Mouse (Mus musculus) bone marrow, adult 2 months (tissue): ENCODE data around the gene Prdm16.

ENCODE experiments used
- CTCF ChIP-seq: fragments of 200-500 bp; IDR thresholded peaks from 2 replicates; pipeline ENCODE4 v1.5.1; 2011; ENCODE audit warnings: low read length, control low read depth; ENCODE audit not compliant: control insufficient read depth, insufficient read depth
- POLR2A ChIP-seq: fragments of 200-500 bp; IDR thresholded peaks from 2 replicates; pipeline ENCODE4 v1.6.1; 2011; ENCODE audit warnings: low read depth, mild to moderate bottlenecking, control low read depth, low read length, borderline replicate concordance; ENCODE audit not compliant: control insufficient read depth

- TF ChIP-seq POLR2A: no peak
- no peak for TF ChIP-seq CTCF
Observed at GRCm38 (mm10) chr4:154622521-154622920, 14.2 kb downstream of the Prdm16 start.
